Mouse (Mus musculus) regulatory T cell (primary cell): ENCODE measurements at regions not wholly inside any gene's neighbourhood (a gene's known extent, or its start where the extent isn't known, plus 50 kb on each side); places are given as distances from the start of the nearest gene placed in this dataset.

Experiments
- in situ Hi-C: fragments of 300-600 bp; cut with MboI, MseI; formaldehyde crosslinking; loops from one replicate; pipeline ENCODE4 v1.15.1; 2025; ENCODE audit warnings: high pct_unique_total_duplicates

- in situ Hi-C loops = no loop called here
Observed at GRCm38 (mm10) chr17:45893698-45894097, 138.5 kb downstream of the Vegfa start.

GRCm38 (mm10) chr17:45893094-45893493 lies 139.1 kb downstream of the Vegfa start:
- in situ Hi-C loops = no loop called here

GRCm38 (mm10) chr17:45889451-45889850 lies 142.7 kb downstream of the Vegfa start:
- in situ Hi-C loops = no loop called here

- in situ Hi-C loops = no loop called here
Observed at GRCm38 (mm10) chr17:45889051-45889450, 143.1 kb downstream of the Vegfa start.

GRCm38 (mm10) chr17:45886420-45887049 lies 145.6 kb downstream of the Vegfa start:
- in situ Hi-C loops = no loop called here

- in situ Hi-C loops = no loop called here
Observed at GRCm38 (mm10) chr17:45885461-45886336, 146.5 kb downstream of the Vegfa start.

GRCm38 (mm10) chr17:45884021-45884722 lies 148.0 kb downstream of the Vegfa start:
- in situ Hi-C loops = no loop called here

GRCm38 (mm10) chr17:45882682-45883081 lies 149.0 kb upstream of the 1600014C23Rik start:
- in situ Hi-C loops = no loop called here

- in situ Hi-C loops = no loop called here
Observed at GRCm38 (mm10) chr17:45881284-45881683, 147.6 kb upstream of the 1600014C23Rik start.

GRCm38 (mm10) chr17:45880761-45881160 lies 147.1 kb upstream of the 1600014C23Rik start:
- in situ Hi-C loops = no loop called here

GRCm38 (mm10) chr17:45879478-45880250 lies 146.0 kb upstream of the 1600014C23Rik start:
- in situ Hi-C loops = loop anchor here (10.0 kb wide), 1 partner anchor 55 kb away; no protein-coding TSS in a partner anchor

- in situ Hi-C loops = loop anchor here (10.0 kb wide), 1 partner anchor 56 kb away; no protein-coding TSS in a partner anchor
Observed at GRCm38 (mm10) chr17:45878394-45878793, 144.8 kb upstream of the 1600014C23Rik start.

- in situ Hi-C loops = loop anchor here (10.0 kb wide), 1 partner anchor 59 kb away; no protein-coding TSS in a partner anchor
Observed at GRCm38 (mm10) chr17:45875325-45875724, 141.7 kb upstream of the 1600014C23Rik start.

- in situ Hi-C loops = loop anchor here (10.0 kb wide), 1 partner anchor 61 kb away; no protein-coding TSS in a partner anchor
Observed at GRCm38 (mm10) chr17:45873996-45874395, 140.4 kb upstream of the 1600014C23Rik start.

- in situ Hi-C loops = loop anchor here (10.0 kb wide), 1 partner anchor 61 kb away; no protein-coding TSS in a partner anchor
Observed at GRCm38 (mm10) chr17:45873200-45873955, 139.7 kb upstream of the 1600014C23Rik start.

GRCm38 (mm10) chr17:45871666-45872653 lies 138.3 kb upstream of the 1600014C23Rik start:
- in situ Hi-C loops = loop anchor here (10.0 kb wide), 1 partner anchor 63 kb away; no protein-coding TSS in a partner anchor

- in situ Hi-C loops = loop anchor here (10.0 kb wide), 1 partner anchor 64 kb away; no protein-coding TSS in a partner anchor
Observed at GRCm38 (mm10) chr17:45871067-45871466, 137.4 kb upstream of the 1600014C23Rik start.

GRCm38 (mm10) chr17:45869014-45869968 lies 135.6 kb upstream of the 1600014C23Rik start:
- in situ Hi-C loops = no loop called here
